Mouse (Mus musculus): ENCODE results near the gene Mei4.

Gene Mei4

DNA sequence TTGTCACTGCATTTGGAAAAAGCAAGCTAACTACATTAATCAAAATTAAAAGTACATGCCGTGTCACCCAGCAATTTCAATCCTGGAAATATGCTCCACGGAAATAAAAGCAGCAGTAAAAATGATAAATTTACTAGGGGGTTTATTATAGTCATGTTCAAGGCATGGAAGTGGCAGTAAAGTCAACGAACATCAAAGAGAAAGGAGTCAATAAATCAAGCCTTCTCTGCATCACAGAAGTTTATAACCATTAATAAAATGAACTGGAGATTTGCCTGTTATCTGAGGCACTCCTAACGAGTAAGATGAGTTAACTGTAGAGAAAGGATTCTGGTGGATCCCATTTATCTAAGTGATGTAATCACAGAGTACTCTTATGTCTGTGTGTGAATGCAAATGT lies 298.9 kb downstream of the Mei4 start:
- DNase-seq: no peak

GRCm38 (mm10) chr9:82217976-82218375 lies 354.5 kb downstream of the Mei4 start:
- no peak for DNase-seq

- no peak for DNase-seq
Observed at GRCm38 (mm10) chr9:82247695-82248445, 384.4 kb downstream of the Mei4 start.
